ENCODE assay signal across 17 mouse cellular contexts in genomic region chr17:5566006-5566405, GRCm38 (mm10).
A peak's percentile ranks its signal among the peaks of the same experiment; 100 is the strongest.
DNase-seq lines count a peak whose midpoint lies in the region; ATAC-seq and TF ChIP-seq lines count a peak whose summit lies in the region.
"Had no signal": no experiment of that assay in that cellular context is flagged by ENCODE, and none has a peak within 500 bp of the region (broad histone marks: within the 10 kb centered on the region; RNA-seq: fewer than 3 reads in every experiment).

No protein-coding gene starts in this region.

- H3K9me3 ChIP-seq in kidney, embryonic 14.5 days (ENCODE audit: control insufficient read depth, low read length) = no peaks in the 10 kb centered on the region
- H3K9me3 ChIP-seq in stomach, postnatal 0 days (ENCODE audit: control insufficient read depth, low read length) = no peaks in the 10 kb centered on the region
- no peaks in the 10 kb centered on the region; the same call in 1 of the 2 replicates for H3K9me3 ChIP-seq in embryonic facial prominence, embryonic 10.5 days
- H3K9me3 ChIP-seq: embryonic facial prominence, embryonic 13.5 days; liver, embryonic 13.5 days had no signal

- no peak for TF ChIP-seq EP300 in stomach, postnatal 0 days (optimal IDR thresholded peaks at IDR 0.05)

- no peak overlapping the region for H3K27ac ChIP-seq in kidney, embryonic 14.5 days (ENCODE audit: low read depth, low read length)
- no peak overlapping the region for H3K27ac ChIP-seq in stomach, postnatal 0 days (replicated peaks)
- no peak overlapping the region for H3K27ac ChIP-seq in embryonic facial prominence, embryonic 10.5 days (replicated peaks)
- H3K27ac ChIP-seq: embryonic facial prominence, embryonic 13.5 days; hindbrain, embryonic 10.5 days; liver, embryonic 13.5 days had no signal

- 74% methylated on average over 7 of the region's 7 CpGs for WGBS in kidney, embryonic 14.5 days
- WGBS in stomach, postnatal 0 days = 36% methylated on average over 7 of the region's 7 CpGs
- 85% methylated on average over 7 of the region's 7 CpGs for WGBS in embryonic facial prominence, embryonic 10.5 days

- H3K36me3 ChIP-seq in kidney, embryonic 14.5 days (ENCODE audit: control insufficient read depth, insufficient read depth, low read length) = no peaks in the 10 kb centered on the region
- no peaks in the 10 kb centered on the region for H3K36me3 ChIP-seq in stomach, postnatal 0 days (ENCODE audit: control insufficient read depth, insufficient read depth, low read length)
- H3K36me3 ChIP-seq in embryonic facial prominence, embryonic 10.5 days (replicated peaks) = no peaks in the 10 kb centered on the region
- H3K36me3 ChIP-seq: embryonic facial prominence, embryonic 13.5 days; hindbrain, embryonic 10.5 days had no signal

- H3K9ac ChIP-seq in kidney, embryonic 14.5 days (ENCODE audit: low read depth, low read length) = no peak overlapping the region
- H3K9ac ChIP-seq in stomach, postnatal 0 days (ENCODE audit: low read length) = no peak overlapping the region
- H3K9ac ChIP-seq: embryonic facial prominence, embryonic 13.5 days; liver, embryonic 13.5 days had no signal

- no peaks in the 10 kb centered on the region for H3K27me3 ChIP-seq in kidney, embryonic 14.5 days (ENCODE audit: control insufficient read depth, insufficient read depth, low read length)
- no peaks in the 10 kb centered on the region for H3K27me3 ChIP-seq in stomach, postnatal 0 days (ENCODE audit: control insufficient read depth, insufficient read depth, low read length)
- no peaks in the 10 kb centered on the region for H3K27me3 ChIP-seq in embryonic facial prominence, embryonic 10.5 days (replicated peaks; ENCODE audit: low read depth, poor library complexity, severe bottlenecking)
- H3K27me3 ChIP-seq: embryonic facial prominence, embryonic 13.5 days; liver, embryonic 13.5 days had no signal

- DNase-seq in kidney, adult 8-10 months = peak; percentile 36 to 39
- DNase-seq in urinary bladder, postnatal 14 days (ENCODE audit: low spot score) = peak; percentile 48
- DNase-seq in urinary bladder, postnatal 4 days (ENCODE audit: low spot score in 2 of 2) = no peak
- peak; percentile 27 to 53 for DNase-seq in kidney, postnatal 25 days
- DNase-seq in stomach, postnatal 0 days (ENCODE audit: low spot score) = peak; percentile 70
- no peak for DNase-seq in left cerebral cortex, adult 9 months (ENCODE audit: low spot score in 2 of 2)
- DNase-seq in embryonic facial prominence, embryonic 10.5 days (ENCODE audit: low spot score) = no peak
- DNase-seq: adrenal gland, postnatal 25 days; cerebellum, adult 8-10 months; gastrocnemius, postnatal 14 days; layer of hippocampus, postnatal 36 days; left cerebral cortex, postnatal 4 days; liver, embryonic 13.5 days; midbrain, embryonic 14.5 days had no signal

- ATAC-seq in kidney, embryonic 14.5 days (ENCODE audit: low FRiP score, low TSS enrichment) = no peak
- ATAC-seq in stomach, postnatal 0 days (ENCODE audit: low FRiP score, low TSS enrichment) = peak; percentile 90

- no peak overlapping the region for H3K4me3 ChIP-seq in kidney, embryonic 14.5 days (ENCODE audit: low read length)
- no peak overlapping the region for H3K4me3 ChIP-seq in stomach, postnatal 0 days (ENCODE audit: low read depth, low read length)
- no peak overlapping the region for H3K4me3 ChIP-seq in embryonic facial prominence, embryonic 10.5 days
- H3K4me3 ChIP-seq: embryonic facial prominence, embryonic 13.5 days; hindbrain, embryonic 10.5 days; liver, embryonic 13.5 days had no signal

- no peak overlapping the region for H3K4me2 ChIP-seq in kidney, embryonic 14.5 days (replicated peaks; ENCODE audit: low read depth, low read length)
- H3K4me2 ChIP-seq in stomach, postnatal 0 days (replicated peaks; ENCODE audit: low read depth) = no peak overlapping the region
- H3K4me2 ChIP-seq: embryonic facial prominence, embryonic 13.5 days; liver, embryonic 13.5 days had no signal

- no peaks in the 10 kb centered on the region for H3K4me1 ChIP-seq in kidney, embryonic 14.5 days (ENCODE audit: control insufficient read depth, insufficient read depth, low read length)
- no peaks in the 10 kb centered on the region for H3K4me1 ChIP-seq in stomach, postnatal 0 days (replicated peaks; ENCODE audit: control insufficient read depth, insufficient read depth)
- H3K4me1 ChIP-seq in embryonic facial prominence, embryonic 10.5 days = peaks cover 3% of the 10 kb centered on the region; the same call in 1 of the 2 replicates
- H3K4me1 ChIP-seq: embryonic facial prominence, embryonic 13.5 days; hindbrain, embryonic 10.5 days had no signal

- no peak for TF ChIP-seq CTCF in stomach, postnatal 0 days (IDR thresholded peaks at IDR 0.05; ENCODE audit: low read depth)

Comparison
In these comparisons a context has a peak if more than half of its experiments do, and no peak if none do; other contexts are left out.
1. DNase-seq: peak in kidney, adult 8-10 months (2 of 2), urinary bladder, postnatal 14 days (single experiment), kidney, postnatal 25 days (2 of 2) and stomach, postnatal 0 days (single experiment); none in urinary bladder, postnatal 4 days (0 of 2), left cerebral cortex, adult 9 months (0 of 2) and embryonic facial prominence, embryonic 10.5 days (single experiment).